Mouse (Mus musculus): ENCODE data around the gene Mpl. TPM values are rescaled to one million over a fixed set of nuclear protein-coding genes. Genes with fewer than 3 reads are reported as not detected.

The Mpl gene
- polyA plus RNA-seq, 1 experiment from 2014 or later: 2.9 TPM

DNA sequence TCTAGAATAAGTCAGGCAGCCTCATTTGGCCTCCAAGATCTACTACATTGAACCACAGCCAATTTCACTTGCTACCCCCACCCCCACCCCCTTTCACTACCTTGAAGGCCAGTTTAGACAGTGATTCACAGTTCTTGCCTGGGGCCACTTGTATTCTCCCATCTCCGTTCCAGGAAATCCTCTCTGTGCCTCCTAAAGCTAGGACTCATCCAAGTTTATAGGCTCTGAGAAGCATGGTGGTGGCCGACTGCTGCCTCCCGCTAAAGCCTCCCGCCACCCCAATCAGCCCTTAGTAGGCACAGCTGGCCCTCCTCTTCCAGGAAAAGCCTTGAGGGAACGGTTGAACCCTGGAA, 29.9 kb downstream of the Mpl start:
- WGBS: 3% methylated on average over 5 of the region's 5 CpGs

DNA sequence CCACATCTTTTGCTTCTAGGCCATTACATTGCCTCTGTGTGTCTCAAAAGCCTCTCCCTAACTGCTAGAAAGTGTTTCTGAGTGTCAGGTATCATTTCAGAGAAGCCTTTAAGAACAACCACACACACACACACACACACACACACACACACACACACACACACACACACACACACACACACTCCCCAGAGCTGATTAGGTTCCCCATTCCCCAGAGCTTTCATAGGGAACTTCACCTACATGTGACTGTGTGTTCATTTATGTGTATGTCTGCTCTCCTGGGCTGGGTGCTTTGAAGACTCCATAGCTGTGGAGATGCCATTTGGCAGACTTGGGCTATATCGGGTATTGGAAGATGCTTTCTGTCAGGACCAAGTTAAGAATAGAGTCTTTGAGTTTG, 31.9 kb downstream of the Mpl start:
- Histone ChIP-seq H3K4me1 (replicated peaks) (peaks cover 31% of the 10 kb centered on the region), H3K27me3 (replicated peaks) (no peaks in the 10 kb centered on the region), H3K27ac (ENCODE audit: poor library complexity, severe bottlenecking) (no peak overlapping the region), H3K9me3 (replicated peaks) (no peaks in the 10 kb centered on the region), H3K9ac (no peak overlapping the region), H3K4me3 (no peak overlapping the region), H3K4me2 (no peak overlapping the region), H3K36me3 (peaks cover 38% of the 10 kb centered on the region)
- WGBS: 83% methylated on average over 1 of the region's 1 CpGs
- ATAC-seq (ENCODE audit: insufficient number of reproducible peaks, low FRiP score): no peak

More for the DNA sequence above, 29.9 kb downstream of the Mpl start:
- peak overlapping the region; percentile 89 for H3K27ac ChIP-seq (ENCODE audit: poor library complexity, severe bottlenecking)
- peaks cover 32% of the 10 kb centered on the region for H3K4me1 ChIP-seq (replicated peaks)
- H3K4me2 ChIP-seq: peak overlapping the region; percentile 90
- H3K9me3 ChIP-seq (replicated peaks): no peaks in the 10 kb centered on the region
- peak overlapping the region; percentile 74 for H3K4me3 ChIP-seq
- ATAC-seq (ENCODE audit: insufficient number of reproducible peaks, low FRiP score): no peak; the same call in 1 of the 2 replicates
- H3K27me3 ChIP-seq (replicated peaks): no peaks in the 10 kb centered on the region
- peaks cover 40% of the 10 kb centered on the region for H3K36me3 ChIP-seq
- H3K9ac ChIP-seq: peak overlapping the region; percentile 76

DNA sequence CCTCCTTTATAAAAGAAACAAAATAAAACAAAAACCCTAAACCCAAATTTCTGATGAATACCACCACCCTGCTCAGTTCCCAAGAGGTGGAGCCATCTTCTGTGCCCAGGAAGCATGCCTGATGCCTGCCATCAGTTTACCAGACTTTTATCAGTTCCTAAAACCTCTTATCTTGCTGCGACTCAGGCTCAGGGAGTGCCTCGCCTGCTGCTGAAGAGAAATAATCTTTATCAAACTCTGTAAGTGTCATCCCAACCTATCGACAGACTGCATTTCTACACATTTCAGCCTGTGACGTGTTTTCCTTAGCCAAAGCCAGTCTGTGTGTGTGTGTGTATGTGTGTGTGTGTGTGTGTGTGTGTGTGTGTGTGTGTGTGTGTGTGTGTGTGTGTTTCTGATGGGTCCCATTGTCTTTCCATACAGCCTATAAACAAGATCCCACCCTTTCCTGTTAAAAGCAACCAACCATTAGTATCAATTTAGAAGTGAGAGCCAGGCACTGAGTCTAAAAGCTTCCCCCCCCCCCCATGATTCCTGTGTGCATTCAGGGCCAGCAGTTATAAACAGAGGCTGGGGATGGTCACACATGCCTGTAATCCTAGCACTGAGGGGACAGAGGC, 32.7 kb downstream of the Mpl start:
- WGBS: 32% methylated on average over 4 of the region's 4 CpGs
- Histone ChIP-seq H3K4me1 (replicated peaks) (peaks cover 24% of the 10 kb centered on the region), H3K4me3 (no peak overlapping the region), H3K27ac (ENCODE audit: poor library complexity, severe bottlenecking) (no peak overlapping the region), H3K9me3 (replicated peaks) (no peaks in the 10 kb centered on the region), H3K9ac (no peak overlapping the region), H3K27me3 (replicated peaks) (no peaks in the 10 kb centered on the region), H3K36me3 (peaks cover 39% of the 10 kb centered on the region), H3K4me2 (no peak overlapping the region)
- no peak for ATAC-seq (ENCODE audit: insufficient number of reproducible peaks, low FRiP score)

DNA sequence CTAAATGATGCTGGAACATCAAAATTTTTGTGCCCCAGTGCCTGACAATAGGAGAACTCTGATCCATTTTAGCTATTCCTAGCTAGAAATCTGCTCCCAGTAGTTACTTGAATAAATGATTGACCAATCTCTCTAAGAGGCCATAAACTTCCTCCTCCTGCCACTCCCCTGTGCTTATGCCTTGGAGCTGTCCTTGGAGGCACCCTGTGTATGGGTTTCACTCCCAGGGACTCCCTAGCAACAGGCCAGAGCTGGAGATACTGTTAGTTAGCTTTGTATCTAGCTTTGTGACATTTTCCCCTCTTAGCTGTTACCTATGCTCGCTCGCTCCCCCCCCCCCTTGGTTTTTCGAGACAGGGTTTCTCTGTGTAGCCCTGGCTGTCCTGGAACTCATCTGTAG, 35.9 kb downstream of the Mpl start:
- Histone ChIP-seq H3K9ac (no peak overlapping the region), H3K4me1 (replicated peaks) (0 out of 2 replicates have a peak, but pooled peaks cover 2% of the 10 kb centered on the region), H3K9me3 (replicated peaks) (no peaks in the 10 kb centered on the region), H3K4me3 (no peak overlapping the region), H3K27me3 (replicated peaks) (no peaks in the 10 kb centered on the region), H3K27ac (ENCODE audit: poor library complexity, severe bottlenecking) (no peak overlapping the region), H3K36me3 (peaks cover 64% of the 10 kb centered on the region), H3K4me2 (no peak overlapping the region)
- WGBS: 98% methylated on average over 3 of the region's 3 CpGs
- ATAC-seq (ENCODE audit: insufficient number of reproducible peaks, low FRiP score): no peak

DNA sequence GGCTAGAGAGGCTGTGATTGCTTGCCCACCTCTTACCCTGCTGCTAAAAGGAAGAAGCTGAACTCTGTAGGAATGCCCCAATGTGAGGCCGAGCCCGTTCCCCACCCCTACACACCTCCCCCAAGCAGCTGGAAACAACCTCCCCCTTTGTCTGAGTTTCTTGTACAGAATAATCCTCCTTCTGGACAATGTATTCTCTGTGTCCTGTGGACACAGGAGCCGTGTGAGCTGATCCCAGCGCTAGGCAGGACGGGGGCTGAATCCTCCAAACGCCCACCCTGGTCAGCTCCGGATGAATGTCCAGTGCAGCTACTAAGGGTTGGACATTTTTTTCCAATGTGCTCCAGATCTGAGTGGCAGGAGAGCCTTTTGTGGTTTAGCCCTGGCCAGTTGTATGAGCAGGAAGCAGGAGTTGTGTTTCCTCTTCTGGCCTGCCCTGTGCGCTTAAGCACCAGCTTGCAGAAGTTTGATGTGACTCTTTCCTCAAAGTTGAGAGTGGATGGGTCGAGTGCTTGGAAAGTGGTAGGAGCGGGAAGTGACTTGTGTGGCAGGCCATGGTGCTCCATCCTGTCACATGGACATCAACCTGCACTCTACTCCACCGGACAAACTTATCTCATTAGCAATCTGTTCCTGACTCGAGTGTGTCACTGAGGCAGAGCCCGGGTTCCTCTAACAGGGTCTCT, 40.1 kb downstream of the Mpl start:
- Histone ChIP-seq H3K36me3 (peaks cover 92% of the 10 kb centered on the region), H3K4me1 (replicated peaks) (no peaks in the 10 kb centered on the region), H3K4me2 (no peak overlapping the region), H3K27ac (ENCODE audit: poor library complexity, severe bottlenecking) (no peak overlapping the region), H3K9ac (no peak overlapping the region), H3K4me3 (no peak overlapping the region), H3K9me3 (replicated peaks) (no peaks in the 10 kb centered on the region), H3K27me3 (replicated peaks) (no peaks in the 10 kb centered on the region)
- ATAC-seq (ENCODE audit: insufficient number of reproducible peaks, low FRiP score): no peak
- WGBS: 85% methylated on average over 13 of the region's 13 CpGs

DNA sequence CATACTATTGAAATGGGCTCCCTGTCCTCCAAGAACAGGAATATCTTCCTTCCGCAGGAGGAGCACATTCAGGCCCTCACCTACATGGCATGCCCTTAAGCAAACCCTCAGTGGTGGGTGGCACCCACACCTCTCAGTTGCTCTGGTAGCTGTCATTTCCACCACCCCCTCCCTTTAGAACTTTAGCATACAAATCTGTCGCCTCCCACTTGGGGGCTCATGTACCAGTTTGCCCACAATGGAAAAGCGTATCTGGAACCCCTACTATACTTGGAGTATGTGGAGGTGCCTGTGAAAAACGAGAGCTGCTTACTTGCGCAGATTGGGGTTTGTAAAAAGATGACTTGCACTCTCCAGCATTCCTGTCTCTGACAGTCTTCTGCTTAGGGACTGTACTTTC, 41.0 kb downstream of the Mpl start:
- no peak overlapping the region for H3K4me3 ChIP-seq
- WGBS: 90% methylated on average over 5 of the region's 5 CpGs
- no peaks in the 10 kb centered on the region for H3K27me3 ChIP-seq (replicated peaks)
- H3K9me3 ChIP-seq (replicated peaks): no peaks in the 10 kb centered on the region
- H3K27ac ChIP-seq (ENCODE audit: poor library complexity, severe bottlenecking): no peak overlapping the region
- ATAC-seq (ENCODE audit: insufficient number of reproducible peaks, low FRiP score): no peak
- peaks cover 93% of the 10 kb centered on the region for H3K36me3 ChIP-seq
- no peak overlapping the region for H3K4me2 ChIP-seq
- H3K4me1 ChIP-seq (replicated peaks): no peaks in the 10 kb centered on the region
- H3K9ac ChIP-seq: no peak overlapping the region

DNA sequence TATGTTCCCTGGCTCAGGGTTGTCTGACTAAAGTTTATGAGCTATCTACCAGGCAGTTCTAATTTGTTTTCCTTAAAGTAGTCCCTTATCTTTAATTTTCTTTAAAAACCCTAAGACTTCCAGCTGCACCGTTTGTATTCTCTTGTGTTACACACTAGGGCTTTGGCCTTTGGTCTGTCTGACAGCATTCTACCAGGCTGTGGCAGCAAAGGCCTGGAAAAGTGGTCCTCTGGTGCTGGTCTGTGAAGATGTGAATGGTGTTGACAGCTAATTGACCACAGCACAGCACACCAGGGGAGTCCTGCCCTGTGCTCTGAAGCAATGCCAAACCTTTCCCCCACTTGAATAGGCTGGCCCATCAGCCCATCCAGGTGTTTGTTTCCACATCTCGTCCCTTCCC, 41.5 kb downstream of the Mpl start:
- peaks cover 88% of the 10 kb centered on the region for H3K36me3 ChIP-seq
- no peaks in the 10 kb centered on the region for H3K4me1 ChIP-seq (replicated peaks)
- WGBS: 76% methylated on average over 2 of the region's 2 CpGs
- no peak overlapping the region for H3K27ac ChIP-seq (ENCODE audit: poor library complexity, severe bottlenecking)
- H3K4me3 ChIP-seq: no peak overlapping the region
- H3K9ac ChIP-seq: no peak overlapping the region
- no peak for ATAC-seq (ENCODE audit: insufficient number of reproducible peaks, low FRiP score)
- H3K27me3 ChIP-seq (replicated peaks): no peaks in the 10 kb centered on the region
- no peaks in the 10 kb centered on the region for H3K9me3 ChIP-seq (replicated peaks)
- H3K4me2 ChIP-seq: no peak overlapping the region

DNA sequence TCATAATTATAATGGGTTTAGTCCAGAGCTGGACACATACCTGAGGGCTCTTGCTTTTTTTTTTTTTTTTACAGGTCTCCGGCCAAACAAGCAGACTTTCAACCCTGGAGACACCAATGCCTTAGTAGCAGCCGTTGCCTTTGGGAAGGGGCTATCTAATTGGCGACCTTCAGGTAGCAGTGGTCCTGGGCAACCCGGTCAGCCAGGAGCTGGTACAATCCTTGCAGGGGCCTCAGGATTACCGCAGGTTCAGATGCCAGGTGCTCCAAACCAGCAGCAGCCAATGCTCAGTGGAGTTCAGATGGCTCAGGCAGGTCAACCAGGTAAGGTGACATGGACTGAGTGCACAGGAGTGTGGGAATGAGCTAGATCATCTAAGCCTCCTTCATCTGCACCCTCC, 43.8 kb downstream of the Mpl start:
- no peaks in the 10 kb centered on the region for H3K27me3 ChIP-seq (replicated peaks)
- peaks cover 69% of the 10 kb centered on the region for H3K36me3 ChIP-seq
- no peak overlapping the region for H3K9ac ChIP-seq
- H3K9me3 ChIP-seq (replicated peaks): no peaks in the 10 kb centered on the region
- H3K27ac ChIP-seq (ENCODE audit: poor library complexity, severe bottlenecking): no peak overlapping the region
- H3K4me3 ChIP-seq: no peak overlapping the region
- H3K4me1 ChIP-seq (replicated peaks): peaks cover 10% of the 10 kb centered on the region
- H3K4me2 ChIP-seq: no peak overlapping the region
- WGBS: 91% methylated on average over 5 of the region's 5 CpGs
- ATAC-seq (ENCODE audit: insufficient number of reproducible peaks, low FRiP score): no peak

DNA sequence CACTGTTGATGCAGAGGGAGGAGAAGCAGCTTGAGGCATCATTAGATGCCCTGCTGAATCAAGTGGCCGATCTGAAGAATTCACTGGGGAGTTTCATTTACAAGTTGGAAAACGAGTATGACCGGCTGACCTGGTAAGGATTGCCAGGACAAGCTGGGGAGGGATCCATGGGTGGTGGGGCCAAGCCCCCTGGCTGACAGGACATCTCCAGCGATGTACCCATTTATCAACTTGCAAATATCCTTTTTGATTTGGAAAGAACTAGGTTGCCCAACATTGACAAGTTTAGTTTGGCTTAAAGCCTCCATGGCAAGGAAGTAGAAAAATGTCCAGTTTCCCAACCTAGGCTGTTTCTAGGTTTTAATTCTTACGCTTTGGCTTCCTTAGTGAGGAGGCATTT, 46.4 kb downstream of the Mpl start:
- Histone ChIP-seq H3K36me3 (peaks cover 46% of the 10 kb centered on the region), H3K9me3 (replicated peaks) (no peaks in the 10 kb centered on the region), H3K4me3 (no peak overlapping the region), H3K27me3 (replicated peaks) (no peaks in the 10 kb centered on the region), H3K4me1 (replicated peaks) (peaks cover 15% of the 10 kb centered on the region), H3K4me2 (no peak overlapping the region), H3K9ac (no peak overlapping the region), H3K27ac (ENCODE audit: poor library complexity, severe bottlenecking) (no peak overlapping the region)
- ATAC-seq (ENCODE audit: insufficient number of reproducible peaks, low FRiP score): no peak
- 87% methylated on average over 5 of the region's 5 CpGs for WGBS

DNA sequence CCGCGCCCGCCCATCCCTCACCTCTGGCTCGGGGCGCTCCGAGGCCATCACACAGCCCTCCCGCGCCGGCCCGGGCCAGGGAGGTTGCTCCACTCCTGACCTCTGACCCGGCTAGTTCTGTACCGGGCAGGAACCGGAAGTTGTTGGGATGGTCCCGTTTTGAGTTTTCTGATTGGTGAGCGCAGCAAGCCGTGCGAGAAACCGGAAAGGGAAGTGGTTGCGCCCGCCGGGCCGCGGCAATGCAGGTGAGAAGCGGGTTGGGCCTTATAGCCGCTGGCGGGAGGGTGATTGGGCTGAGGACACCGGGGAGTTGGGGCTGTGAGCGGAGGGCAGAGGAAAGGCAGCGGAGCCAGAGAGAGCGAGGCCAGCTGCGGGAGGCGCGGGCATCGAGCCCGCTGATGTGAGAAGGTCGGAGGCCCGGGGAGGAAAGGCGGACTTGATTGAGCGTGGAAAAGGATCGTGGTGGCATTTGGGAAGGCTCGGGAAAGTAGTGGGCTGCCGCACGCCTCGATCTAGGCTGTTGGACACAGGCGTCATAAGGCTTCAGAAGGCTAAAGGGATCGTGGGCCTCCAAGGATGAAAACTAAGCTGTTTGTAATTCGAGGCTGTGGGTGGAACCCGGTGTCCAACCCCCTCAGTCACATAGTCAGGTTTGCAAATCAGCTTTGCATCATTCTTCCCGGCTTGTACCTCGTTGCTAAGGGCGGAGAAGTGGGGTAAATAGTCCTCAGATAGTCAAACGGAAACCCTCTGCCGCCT, 48.0 kb downstream of the Mpl start, which contains the start of the genes Szt2 and Med8:
Gene Szt2, minus strand, starts transcription at position 132 of the 759 bp plus-strand sequence.
Gene Med8, plus strand, starts transcription at position 196 of the 759 bp plus-strand sequence.
- peak; percentile 96 for ATAC-seq (ENCODE audit: insufficient number of reproducible peaks, low FRiP score)
- Histone ChIP-seq H3K4me2 (peak within 1 kb of the TSS; percentile 96), H3K27me3 (replicated peaks) (no peaks in the 10 kb centered on the region), H3K36me3 (peaks cover 43% of the 10 kb centered on the region), H3K4me1 (replicated peaks) (peaks cover 15% of the 10 kb centered on the region), H3K9ac (peak within 1 kb of the TSS; percentile 85), H3K9me3 (replicated peaks) (no peaks in the 10 kb centered on the region), H3K27ac (ENCODE audit: poor library complexity, severe bottlenecking) (peak within 1 kb of the TSS; percentile 10), H3K4me3 (peak within 1 kb of the TSS; percentile 89)
- WGBS: under 1% methylated on average over 52 of the region's 53 CpGs

DNA sequence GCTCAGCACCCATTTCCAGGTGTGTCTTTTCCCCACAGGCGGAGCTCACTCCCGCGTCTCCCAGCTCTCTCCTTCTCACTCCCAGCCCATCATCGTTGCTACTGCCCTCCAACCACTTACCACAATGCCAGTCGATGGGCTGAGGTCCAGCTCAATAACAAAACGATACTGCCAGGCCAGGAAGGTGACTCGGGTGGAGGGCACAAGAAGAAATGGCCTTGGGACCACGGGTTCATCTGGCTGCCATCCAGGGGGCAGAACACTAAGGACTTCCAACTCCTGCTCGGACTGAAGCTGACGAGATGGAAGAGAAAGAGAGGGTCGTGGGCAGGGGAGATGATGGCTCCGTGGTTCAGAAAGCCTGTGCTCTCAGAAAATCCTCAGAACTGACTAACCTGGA, 54.6 kb downstream of the Mpl start:
- H3K27ac ChIP-seq (ENCODE audit: poor library complexity, severe bottlenecking): no peak overlapping the region
- H3K4me2 ChIP-seq: no peak overlapping the region
- H3K4me1 ChIP-seq (replicated peaks): 0 out of 2 replicates have a peak, but pooled peaks cover 5% of the 10 kb centered on the region
- no peak for ATAC-seq (ENCODE audit: insufficient number of reproducible peaks, low FRiP score)
- no peak overlapping the region for H3K4me3 ChIP-seq
- no peaks in the 10 kb centered on the region for H3K9me3 ChIP-seq (replicated peaks)
- no peaks in the 10 kb centered on the region for H3K27me3 ChIP-seq (replicated peaks)
- WGBS: 92% methylated on average over 12 of the region's 12 CpGs
- H3K9ac ChIP-seq: no peak overlapping the region
- peaks cover 68% of the 10 kb centered on the region for H3K36me3 ChIP-seq
